ENCODE assay signal across 8 mouse cellular contexts in the genomic region with DNA sequence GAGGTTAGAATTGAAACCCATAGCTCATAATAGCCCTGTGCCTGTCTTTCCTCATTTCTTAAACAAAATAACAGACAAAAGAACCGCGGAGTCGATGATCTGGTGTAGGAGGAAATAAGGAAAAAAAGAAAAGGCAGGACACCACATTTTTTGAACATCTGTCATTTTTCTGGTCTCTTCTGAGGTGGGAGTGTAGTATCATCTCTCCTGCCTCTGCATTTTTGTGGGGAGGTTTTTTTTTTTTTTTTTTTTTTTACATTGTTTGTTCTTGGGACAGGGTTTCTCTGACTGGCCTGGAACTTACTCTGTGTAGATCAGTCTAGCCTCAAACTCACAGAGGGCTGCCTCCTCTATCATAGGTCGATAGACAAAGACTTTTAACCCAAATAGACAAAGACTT. TPM values are rescaled to one million over a fixed set of nuclear protein-coding genes. Genes with fewer than 3 reads are reported as not detected.
DNase-seq lines count a peak whose midpoint lies in the region; ATAC-seq and TF ChIP-seq lines count a peak whose summit lies in the region.

No protein-coding gene starts in this region.

- H3K9me3 ChIP-seq in limb, embryonic 15.5 days: no peaks in the 10 kb centered on the region
- no peaks in the 10 kb centered on the region for H3K9me3 ChIP-seq in stomach, postnatal 0 days (ENCODE audit: control insufficient read depth, low read length)

- peak overlapping the region; percentile 76 for H3K4me3 ChIP-seq in heart, adult 2 months
- peak overlapping the region; percentile 97 for H3K4me3 ChIP-seq in thymus, adult 2 months (ENCODE audit: control insufficient read depth, insufficient read depth, low read length)
- peak overlapping the region; percentile 77 for H3K4me3 ChIP-seq in limb, embryonic 15.5 days
- peak overlapping the region; percentile 77 for H3K4me3 ChIP-seq in stomach, postnatal 0 days (ENCODE audit: low read depth, low read length)

- intact Hi-C loops in heart, adult 2 months (cut with DNase I): no loop called here
- intact Hi-C loops in left cerebral cortex, postnatal 14 days (cut with DNase I): no loop called here

- no peaks in the 10 kb centered on the region for H3K4me1 ChIP-seq in heart, adult 2 months (ENCODE audit: control insufficient read depth, insufficient read depth, low read length)
- H3K4me1 ChIP-seq in thymus, adult 2 months (replicated peaks; ENCODE audit: control insufficient read depth, insufficient read depth, low read length): 0 out of 2 replicates have a peak, but pooled peaks cover 2% of the 10 kb centered on the region
- peaks cover 23% of the 10 kb centered on the region; the same call in 1 of the 2 replicates for H3K4me1 ChIP-seq in limb, embryonic 15.5 days
- no peaks in the 10 kb centered on the region for H3K4me1 ChIP-seq in stomach, postnatal 0 days (replicated peaks; ENCODE audit: control insufficient read depth, insufficient read depth)

- TF ChIP-seq CTCF in heart, adult 2 months (IDR thresholded peaks at IDR 0.05): no peak
- TF ChIP-seq CTCF in thymus, adult 2 months (IDR thresholded peaks at IDR 0.05; ENCODE audit: borderline replicate concordance, control insufficient read depth, extremely low read depth, insufficient read depth, low read length, poor library complexity): no peak
- TF ChIP-seq CTCF in stomach, postnatal 0 days (IDR thresholded peaks at IDR 0.05; ENCODE audit: low read depth): no peak

- H3K9ac ChIP-seq in heart, adult 2 months (ENCODE audit: low read depth, low read length): peak overlapping the region; percentile 64; the same call in 1 of the 2 replicates
- peak overlapping the region; percentile 84 for H3K9ac ChIP-seq in limb, embryonic 15.5 days
- peak overlapping the region; percentile 86 for H3K9ac ChIP-seq in stomach, postnatal 0 days (ENCODE audit: low read length)

- H3K27me3 ChIP-seq in heart, adult 2 months (ENCODE audit: control insufficient read depth, insufficient read depth, low read length): no peaks in the 10 kb centered on the region
- no peaks in the 10 kb centered on the region for H3K27me3 ChIP-seq in thymus, adult 2 months (ENCODE audit: control insufficient read depth, insufficient read depth, low read length)
- H3K27me3 ChIP-seq in limb, embryonic 15.5 days: no peaks in the 10 kb centered on the region
- no peaks in the 10 kb centered on the region for H3K27me3 ChIP-seq in stomach, postnatal 0 days (ENCODE audit: control insufficient read depth, insufficient read depth, low read length)

- no peak for ATAC-seq in limb, embryonic 15.5 days (ENCODE audit: insufficient number of reproducible peaks, low FRiP score, low TSS enrichment, low read depth)
- ATAC-seq in stomach, postnatal 0 days (ENCODE audit: low FRiP score, low TSS enrichment): no peak

- no peak for TF ChIP-seq EP300 in heart, adult 2 months (IDR thresholded peaks at IDR 0.05; ENCODE audit: insufficient read depth, low read depth, low read length)
- no peak for TF ChIP-seq EP300 in stomach, postnatal 0 days (optimal IDR thresholded peaks at IDR 0.05)

- no peaks in the 10 kb centered on the region for H3K36me3 ChIP-seq in heart, adult 2 months (ENCODE audit: control insufficient read depth, insufficient read depth, low read length)
- H3K36me3 ChIP-seq in thymus, adult 2 months (ENCODE audit: control insufficient read depth, insufficient read depth, low read length): peaks cover 14% of the 10 kb centered on the region
- H3K36me3 ChIP-seq in limb, embryonic 15.5 days: peaks cover 23% of the 10 kb centered on the region
- H3K36me3 ChIP-seq in stomach, postnatal 0 days (ENCODE audit: control insufficient read depth, insufficient read depth, low read length): peaks cover 8% of the 10 kb centered on the region; the same call in 1 of the 2 replicates

- no peak for DNase-seq in heart, adult 2 months
- no peak for DNase-seq in heart, adult 11 months
- no peak for DNase-seq in thymus, adult 2 months
- no peak for DNase-seq in thymus, postnatal 0 days (ENCODE audit: low spot score)
- no peak for DNase-seq in stomach, postnatal 0 days (ENCODE audit: low spot score)
- no peak for DNase-seq in right cerebral cortex, adult 18-20 months
- no peak for DNase-seq in left cerebral cortex, postnatal 14 days (ENCODE audit: low spot score in 2 of 2)

- H3K79me2 ChIP-seq in heart, adult 2 months (replicated peaks; ENCODE audit: control insufficient read depth, insufficient read depth, low read length): no peaks in the 10 kb centered on the region; the same call in 1 of the 2 replicates

- no peak for TF ChIP-seq POLR2A in heart, adult 2 months (IDR thresholded peaks at IDR 0.05; ENCODE audit: insufficient read depth, low read depth, low read length)
- TF ChIP-seq POLR2A in thymus, adult 2 months (IDR thresholded peaks at IDR 0.05; ENCODE audit: control insufficient read depth, extremely low read depth, insufficient read depth, low read length, poor library complexity): no peak

- WGBS in heart, adult 2 months: 3% methylated on average over 4 of the region's 4 CpGs
- WGBS in thymus, adult 2 months: 1% methylated on average over 4 of the region's 4 CpGs
- WGBS in limb, embryonic 15.5 days: 3% methylated on average over 4 of the region's 4 CpGs
- WGBS in stomach, postnatal 0 days: 0% methylated on average over 4 of the region's 4 CpGs

- H3K27ac ChIP-seq in heart, adult 2 months: no peak overlapping the region; the same call in 1 of the 2 replicates
- H3K27ac ChIP-seq in thymus, adult 2 months (ENCODE audit: control insufficient read depth, insufficient read depth, low read length): no peak overlapping the region
- peak overlapping the region; percentile 88 for H3K27ac ChIP-seq in limb, embryonic 15.5 days
- no peak overlapping the region for H3K27ac ChIP-seq in stomach, postnatal 0 days (replicated peaks)

- H3K4me2 ChIP-seq in limb, embryonic 15.5 days: peak overlapping the region; percentile 64
- H3K4me2 ChIP-seq in stomach, postnatal 0 days (replicated peaks; ENCODE audit: low read depth): peak overlapping the region; percentile 75

RNA-seq across cellular contexts. Expression of gene Rrm1, which starts 0.9 kb away (rescaled TPM):
- total RNA-seq in heart, adult 2 months (2021): 1 to 10 TPM; 9.6 to 9.9 TPM
- polyA plus RNA-seq in heart, adult 2 months (2012; rRNA removed): 4.4 and 8.1 TPM in 2 replicates
- polyA plus RNA-seq in thymus, adult 2 months (2012; rRNA removed): 46.3 and 67.1 TPM in 2 replicates
- 143 and 151 TPM in 2 replicates for polyA plus RNA-seq in thymus, postnatal 0 days (2015; fragmentation: Nextera tagmentation; extraction: Ambion mirVana)
- 120 and 122 TPM in 2 replicates for polyA plus RNA-seq in limb, embryonic 15.5 days (2015; fragmentation: Nextera tagmentation; extraction: Ambion mirVana)
- 31.2 and 35.7 TPM in 2 replicates for polyA plus RNA-seq in stomach, postnatal 0 days (2015; fragmentation: Nextera tagmentation; extraction: Ambion mirVana)
- 10 to 100 TPM; 11.4 TPM for total RNA-seq in left cerebral cortex, postnatal 14 days (2021)

RNA-seq across cellular contexts. Expression of gene Olfr543, which starts 39.0 kb away (rescaled TPM):
- not detected for total RNA-seq in heart, adult 2 months (2021)
- not detected in 2 replicates for polyA plus RNA-seq in heart, adult 2 months (2012; rRNA removed)
- polyA plus RNA-seq in thymus, adult 2 months (2012; rRNA removed): not detected in 2 replicates
- 0.14 and 0.34 TPM in 2 replicates for polyA plus RNA-seq in thymus, postnatal 0 days (2015; fragmentation: Nextera tagmentation; extraction: Ambion mirVana)
- polyA plus RNA-seq in limb, embryonic 15.5 days (2015; fragmentation: Nextera tagmentation; extraction: Ambion mirVana): 0.24 TPM in 1 of 2 replicates, not detected in the other
- not detected in 2 replicates for polyA plus RNA-seq in stomach, postnatal 0 days (2015; fragmentation: Nextera tagmentation; extraction: Ambion mirVana)
- not detected for total RNA-seq in left cerebral cortex, postnatal 14 days (2021)

RNA-seq across cellular contexts. Expression of gene Olfr544, which starts 45.7 kb away (rescaled TPM):
- not detected for total RNA-seq in heart, adult 2 months (2021)
- not detected in 2 replicates for polyA plus RNA-seq in heart, adult 2 months (2012; rRNA removed)
- polyA plus RNA-seq in thymus, adult 2 months (2012; rRNA removed): not detected in 2 replicates
- 0.05 TPM in 1 of 2 replicates, not detected in the other for polyA plus RNA-seq in thymus, postnatal 0 days (2015; fragmentation: Nextera tagmentation; extraction: Ambion mirVana)
- 0.09 TPM in 2 replicates for polyA plus RNA-seq in limb, embryonic 15.5 days (2015; fragmentation: Nextera tagmentation; extraction: Ambion mirVana)
- polyA plus RNA-seq in stomach, postnatal 0 days (2015; fragmentation: Nextera tagmentation; extraction: Ambion mirVana): 0.04 TPM in 1 of 2 replicates, not detected in the other
- not detected for total RNA-seq in left cerebral cortex, postnatal 14 days (2021)

RNA-seq across cellular contexts. Expression of gene Olfr545, which starts 56.9 kb away (rescaled TPM):
- total RNA-seq in heart, adult 2 months (2021): not detected
- not detected in 2 replicates for polyA plus RNA-seq in heart, adult 2 months (2012; rRNA removed)
- not detected in 2 replicates for polyA plus RNA-seq in thymus, adult 2 months (2012; rRNA removed)
- 0.08 TPM in 1 of 2 replicates, not detected in the other for polyA plus RNA-seq in thymus, postnatal 0 days (2015; fragmentation: Nextera tagmentation; extraction: Ambion mirVana)
- 0.06 and 0.10 TPM in 2 replicates for polyA plus RNA-seq in limb, embryonic 15.5 days (2015; fragmentation: Nextera tagmentation; extraction: Ambion mirVana)
- 0.04 TPM in 1 of 2 replicates, not detected in the other for polyA plus RNA-seq in stomach, postnatal 0 days (2015; fragmentation: Nextera tagmentation; extraction: Ambion mirVana)
- total RNA-seq in left cerebral cortex, postnatal 14 days (2021): not detected
